Mouse (Mus musculus) CD4-positive, CD25-positive, alpha-beta regulatory T cell, adult 2 months (primary cell): ENCODE measurements around the gene Dlx3.

Experiments used
- DNase-seq: peaks from one replicate; pipeline ENCODE4 v3.0.0-alpha.2; 2012; ENCODE audit warnings: low read depth, low spot score

Dlx3 gene

DNA sequence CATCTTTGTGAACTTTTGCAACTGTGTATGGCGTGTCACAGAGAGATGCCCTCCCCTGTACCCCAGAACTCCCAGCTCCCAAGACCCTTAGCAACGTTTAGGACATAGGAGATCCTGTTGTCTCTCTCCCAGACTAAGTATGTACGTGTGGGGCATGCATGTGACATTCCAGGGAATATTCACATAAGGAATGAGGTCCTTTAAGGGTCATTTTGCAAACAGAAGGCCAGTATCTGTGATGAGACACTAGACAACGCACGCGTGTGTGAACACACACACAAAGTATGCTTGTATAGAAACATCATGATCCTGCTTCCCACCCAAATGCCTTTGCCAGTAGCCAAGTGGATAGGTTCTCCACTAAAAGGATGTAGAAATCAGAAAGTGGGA, 2.2 kb downstream of the Dlx3 start:
- no peak for DNase-seq

DNA sequence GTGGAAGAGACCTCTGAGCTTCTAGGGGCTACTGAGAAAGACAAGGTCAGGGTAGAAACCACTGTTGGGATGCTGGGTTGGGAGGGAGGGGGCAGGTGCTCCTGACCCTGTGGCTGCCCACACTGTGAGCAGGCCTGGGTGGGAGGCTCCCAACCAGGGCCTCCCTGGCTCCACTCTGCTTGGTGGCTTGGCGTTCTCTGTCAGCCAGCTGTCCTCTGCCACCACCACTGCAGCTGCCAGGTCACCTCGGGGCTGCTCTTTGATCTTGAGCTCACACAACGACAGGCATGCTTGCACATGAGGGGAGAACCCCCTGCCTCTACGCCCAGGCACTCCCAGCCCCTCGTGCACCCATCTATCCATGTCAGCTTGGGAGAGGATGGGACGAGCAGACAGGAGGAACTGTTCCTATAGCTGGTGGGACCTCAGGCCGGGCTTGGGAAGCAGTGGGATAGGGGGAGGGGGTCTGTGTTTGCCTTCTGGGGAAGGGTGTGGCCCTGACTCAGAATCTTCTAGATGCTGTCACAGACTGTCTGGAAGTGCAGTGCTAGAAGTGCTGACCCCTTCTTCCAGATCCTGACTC, 5.5 kb downstream of the Dlx3 start:
- DNase-seq, result no peak

DNA sequence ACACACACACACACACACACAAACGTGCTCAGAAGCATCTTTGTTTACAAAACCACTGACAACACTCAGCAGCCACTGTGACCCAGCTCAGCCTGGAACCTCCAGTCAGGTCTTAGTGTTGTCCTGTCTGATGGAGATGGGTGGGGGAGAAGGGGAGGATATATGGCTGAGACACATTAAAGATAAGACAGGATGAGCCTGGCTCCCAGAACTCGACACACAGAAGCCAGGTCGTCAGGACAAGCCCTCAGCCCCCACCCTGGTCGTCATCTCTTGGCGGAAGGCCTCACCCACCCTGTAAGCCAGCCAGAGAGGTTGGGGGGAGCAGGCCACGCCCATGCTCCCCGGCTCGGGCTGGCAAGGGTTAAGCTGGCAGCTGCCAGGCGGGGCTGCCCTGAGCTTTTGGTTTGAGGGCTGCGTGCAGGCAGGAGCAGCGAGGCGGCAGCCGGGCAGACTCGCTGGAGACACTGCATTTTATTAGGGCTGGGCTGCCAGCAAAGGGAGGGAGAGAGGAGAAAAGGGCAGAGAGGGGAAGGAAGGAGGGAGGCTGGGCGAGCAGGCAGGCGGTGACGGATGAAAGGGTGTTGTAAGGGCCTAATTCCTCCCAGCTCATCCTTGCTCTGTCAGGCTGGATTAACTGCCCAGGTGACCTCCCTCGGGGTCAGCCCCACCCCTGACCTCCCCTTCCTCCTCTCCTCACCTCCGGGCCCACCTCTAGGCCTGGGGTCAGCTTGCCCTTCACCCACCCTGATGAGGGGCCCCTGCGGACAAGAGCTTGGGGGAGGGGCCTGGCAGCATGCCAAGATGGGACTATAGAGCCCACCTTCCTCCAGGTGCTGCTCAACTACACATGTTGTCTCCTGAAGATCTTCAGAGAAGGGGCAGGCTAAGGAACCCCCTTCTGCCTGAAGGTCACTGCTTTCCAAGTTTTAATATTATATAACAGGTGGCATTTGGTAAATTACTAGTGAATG, 6.6 kb downstream of the Dlx3 start:
- no peak for DNase-seq

DNA sequence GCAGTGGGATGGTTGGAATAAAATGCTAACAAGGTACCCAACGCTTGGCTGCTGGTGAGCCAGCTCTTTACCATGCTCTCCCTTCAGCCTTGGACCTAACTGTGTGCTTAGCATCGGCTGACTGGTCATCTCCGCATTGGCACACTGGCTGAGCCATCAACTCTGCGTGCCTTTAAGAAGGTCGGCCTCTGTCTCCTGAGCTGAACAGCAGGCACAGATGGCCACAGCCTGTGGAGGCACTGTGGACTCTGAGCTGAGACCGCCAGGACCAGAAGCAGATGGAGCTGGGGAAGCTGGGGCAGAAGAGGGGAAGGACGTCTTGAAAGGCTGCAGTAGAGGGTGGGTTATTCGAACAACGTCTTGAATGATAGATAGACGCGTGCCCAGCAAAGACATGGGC, 8.4 kb downstream of the Dlx3 start:
- DNase-seq, result no peak

DNA sequence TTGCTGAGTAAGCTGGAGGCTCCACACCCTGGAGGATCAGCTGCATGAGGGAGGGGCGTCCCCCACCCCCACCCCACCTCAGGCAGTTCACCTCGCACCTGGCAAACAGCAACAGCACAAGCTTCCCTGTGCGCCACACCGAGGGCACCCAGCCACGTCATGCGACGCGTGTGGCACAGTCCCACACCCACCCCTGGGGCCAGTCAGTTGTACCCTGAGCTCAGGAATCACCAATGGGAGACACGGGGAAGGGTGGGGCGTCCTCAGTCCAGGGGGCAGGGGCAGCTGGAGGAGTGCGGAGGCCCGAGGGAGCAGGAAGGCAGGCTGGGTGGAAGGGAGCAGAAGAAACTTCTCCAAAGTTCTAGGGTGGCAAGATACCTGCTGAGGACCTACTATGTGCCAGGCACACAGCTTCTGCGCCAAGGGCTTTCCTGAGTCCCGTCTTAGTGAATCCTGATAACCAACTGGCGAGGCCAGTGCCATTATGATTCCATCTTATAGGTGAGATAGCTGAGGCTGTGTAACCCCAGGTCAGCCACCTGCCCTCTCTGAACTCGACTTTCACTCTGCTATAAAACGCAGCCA, 10.8 kb downstream of the Dlx3 start:
- no peak for DNase-seq

DNA sequence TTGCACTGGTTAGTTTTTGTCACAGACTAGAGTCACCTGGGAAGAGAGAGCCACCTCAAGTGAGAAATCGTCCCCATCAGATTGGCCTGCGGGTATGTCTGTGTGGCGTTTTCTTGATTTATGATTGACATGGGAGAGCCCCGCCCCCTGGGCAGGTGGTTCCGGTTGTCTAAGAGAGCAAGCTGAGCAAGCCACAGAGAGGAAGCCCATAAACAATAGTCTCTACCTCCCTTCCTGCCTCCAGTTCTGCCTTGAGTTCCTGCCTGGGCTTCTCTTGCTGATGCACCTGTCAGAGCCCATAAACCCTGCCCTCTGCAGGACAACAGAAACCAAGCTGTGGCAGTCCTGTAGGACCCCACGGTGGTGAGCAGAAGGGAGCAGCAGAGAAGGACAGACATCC, 13.4 kb downstream of the Dlx3 start:
- peak; percentile 30 for DNase-seq

DNA sequence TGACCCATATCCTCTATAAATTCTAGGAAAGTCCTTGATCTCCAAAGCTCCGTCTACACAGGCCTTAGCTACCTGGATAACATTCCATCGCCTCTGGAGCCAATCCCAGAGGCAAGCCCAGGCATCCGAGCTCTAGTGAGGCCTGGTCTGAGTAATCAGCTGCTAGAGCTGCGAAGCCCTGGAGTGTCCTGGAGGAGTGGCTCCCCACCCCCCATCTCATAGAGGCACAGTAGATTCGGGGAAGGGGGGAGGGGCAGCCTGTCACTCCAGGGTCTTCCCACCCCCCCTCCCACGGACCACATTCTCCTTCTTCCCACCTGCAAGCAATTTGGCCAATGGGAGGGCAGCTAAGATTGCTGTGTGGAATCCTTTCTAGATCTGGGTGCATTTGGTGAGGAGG, 17.4 kb downstream of the Dlx3 start:
- no peak for DNase-seq

DNA sequence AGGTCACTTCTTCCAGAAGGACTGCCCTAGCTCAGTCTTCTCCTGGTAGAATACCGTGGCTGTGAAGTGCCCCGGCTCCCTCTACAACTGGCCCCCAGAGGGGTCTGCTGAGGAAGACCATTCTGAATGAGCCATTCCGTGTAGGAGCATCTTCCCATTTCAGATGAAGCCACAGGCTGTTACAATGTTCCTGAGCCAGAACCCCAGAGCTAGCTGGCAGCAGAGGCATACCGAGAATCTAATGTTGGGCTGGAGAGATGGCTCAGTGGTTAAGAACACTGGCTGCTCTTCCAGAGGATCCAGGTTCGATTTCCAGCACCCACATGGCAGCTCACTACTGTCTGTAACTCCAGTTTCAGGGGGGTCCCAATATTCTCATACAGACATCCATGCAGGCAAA, 20.0 kb downstream of the Dlx3 start:
- no peak for DNase-seq

DNA sequence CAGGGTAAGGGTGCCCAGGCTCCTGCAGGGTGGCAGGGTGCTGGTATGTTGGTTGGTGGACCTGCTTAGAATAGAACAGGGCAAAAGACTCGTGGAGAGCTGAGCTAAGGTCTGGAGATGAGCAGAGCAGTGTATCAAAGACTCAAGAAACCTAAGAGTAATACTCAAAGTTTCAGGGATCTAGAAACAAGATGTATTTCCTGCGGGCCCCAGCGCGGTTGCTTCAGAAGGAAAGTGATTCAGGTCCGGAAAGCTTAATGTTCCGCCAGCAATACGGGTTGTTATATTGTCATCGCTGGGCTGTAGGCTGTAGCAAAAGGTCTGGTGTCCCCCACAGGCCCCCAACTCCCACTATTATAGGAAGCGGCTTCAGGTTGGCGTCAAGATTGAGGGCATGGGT, 22.3 kb downstream of the Dlx3 start:
- DNase-seq, result no peak

DNA sequence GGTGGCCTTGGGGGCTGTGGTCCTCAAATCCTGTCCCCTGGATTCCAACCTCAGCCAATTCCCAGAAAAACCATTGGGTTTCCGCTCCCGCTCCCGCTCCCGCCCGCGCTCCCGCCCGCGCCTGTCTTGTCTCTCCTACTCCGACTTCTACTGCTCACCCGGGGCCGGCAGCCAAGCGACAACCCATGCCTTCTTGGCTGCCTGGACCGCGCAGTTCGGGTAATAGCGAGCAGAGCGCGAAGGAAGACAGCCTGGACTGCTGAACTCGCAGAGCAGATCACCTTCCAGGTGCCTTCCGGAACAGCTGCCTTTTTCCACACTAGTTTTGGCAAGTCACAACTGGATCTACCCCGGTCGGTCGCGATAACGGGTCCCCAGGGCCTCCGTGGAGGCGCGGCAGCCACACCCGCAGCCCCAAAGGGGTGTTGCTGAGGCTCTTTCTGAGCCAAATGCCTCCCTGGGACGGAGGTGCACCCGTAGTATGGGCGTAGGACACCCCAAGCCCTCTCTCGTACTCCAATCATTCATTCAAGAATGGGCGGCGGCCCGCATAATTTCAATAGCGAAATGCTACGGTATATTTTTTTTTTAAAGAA, 23.2 kb downstream of the Dlx3 start:
- DNase-seq, result no peak

DNA sequence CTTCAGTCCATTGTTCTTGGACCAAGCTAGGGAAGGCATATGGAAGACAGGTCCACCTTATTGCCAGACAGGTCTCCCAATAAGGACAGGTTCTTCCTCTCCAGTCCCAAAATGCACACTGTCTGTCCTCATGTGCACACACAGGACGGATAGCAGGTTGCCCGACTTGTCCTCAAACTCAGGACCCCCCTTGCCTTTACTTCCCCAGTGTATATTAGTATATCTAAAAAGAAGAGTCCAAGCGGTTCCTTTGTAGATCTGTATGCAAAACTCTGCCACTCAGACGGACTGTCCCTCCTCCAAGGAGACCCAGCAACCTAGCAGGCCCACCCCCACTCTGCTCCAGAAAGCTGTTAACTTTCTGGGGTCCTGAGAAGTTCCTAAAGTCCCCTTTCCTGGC, 23.7 kb downstream of the Dlx3 start:
- no peak for DNase-seq

DNA sequence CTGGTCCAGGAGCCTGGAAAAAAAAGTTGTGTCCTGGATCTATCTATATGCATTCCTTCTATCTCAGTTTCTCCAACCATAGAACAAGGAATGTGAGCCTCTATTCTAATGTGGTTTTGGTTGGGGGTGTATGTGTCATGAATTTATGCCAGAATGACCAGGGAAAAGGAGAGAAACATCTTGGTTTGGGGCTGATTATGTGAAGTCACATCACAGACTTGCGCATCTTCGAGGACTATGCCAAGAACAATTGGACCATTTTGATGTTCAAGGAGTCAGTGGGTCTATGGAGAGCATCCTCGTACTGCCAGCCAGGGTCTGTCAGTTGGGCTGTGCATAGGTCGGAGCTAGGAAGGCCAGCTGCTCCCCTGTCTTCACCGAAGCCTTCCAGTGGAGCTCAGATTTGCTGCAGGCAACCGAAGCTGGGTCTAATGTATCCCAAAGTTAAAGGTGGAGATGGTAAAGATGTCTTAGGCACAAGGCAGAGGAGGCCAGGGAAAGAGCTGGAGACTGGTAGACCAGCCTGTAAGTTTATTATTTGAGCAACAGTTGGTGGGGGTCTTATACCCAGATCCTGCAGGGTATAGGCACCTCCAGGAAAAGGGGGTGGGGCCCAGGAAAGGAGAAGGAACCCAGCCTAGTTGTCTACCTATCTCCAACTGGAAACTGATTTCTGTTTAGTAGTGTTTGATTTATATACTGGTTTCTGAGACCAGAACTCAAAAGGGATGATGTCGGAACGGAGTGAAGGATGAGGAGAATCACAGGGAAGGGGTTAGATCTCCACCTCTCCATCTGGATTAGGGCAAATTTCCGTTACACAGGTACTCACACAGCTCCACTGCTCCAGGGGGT, 24.4 kb downstream of the Dlx3 start:
- DNase-seq, result no peak

DNA sequence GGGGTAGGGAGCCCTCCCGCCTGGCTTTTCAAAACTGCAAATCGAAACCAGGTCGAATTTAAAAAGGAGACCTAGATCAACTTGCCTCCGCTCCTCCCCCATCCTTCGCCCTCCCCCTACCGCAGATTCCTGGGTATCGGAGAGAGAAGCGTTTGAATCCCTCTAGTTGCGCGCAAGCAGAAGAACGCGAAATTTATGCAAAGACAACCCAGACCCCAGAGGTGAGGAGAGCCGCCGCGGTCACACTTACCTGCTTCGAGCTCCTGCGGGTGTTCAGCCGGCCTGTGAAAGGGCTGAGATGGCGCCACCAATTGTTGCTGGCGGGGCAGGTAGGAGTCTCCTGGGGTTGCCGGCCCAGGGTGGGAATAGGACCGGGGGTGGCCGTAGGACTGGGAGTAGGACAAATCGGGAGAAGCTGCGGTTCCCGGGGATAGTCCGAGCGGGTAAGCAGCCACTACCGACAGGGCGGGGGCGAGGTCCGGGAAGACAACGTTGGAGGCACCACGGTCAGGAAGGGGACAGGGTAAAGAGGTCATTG, 25.1 kb downstream of the Dlx3 start:
- DNase-seq, result peak; percentile 20

DNA sequence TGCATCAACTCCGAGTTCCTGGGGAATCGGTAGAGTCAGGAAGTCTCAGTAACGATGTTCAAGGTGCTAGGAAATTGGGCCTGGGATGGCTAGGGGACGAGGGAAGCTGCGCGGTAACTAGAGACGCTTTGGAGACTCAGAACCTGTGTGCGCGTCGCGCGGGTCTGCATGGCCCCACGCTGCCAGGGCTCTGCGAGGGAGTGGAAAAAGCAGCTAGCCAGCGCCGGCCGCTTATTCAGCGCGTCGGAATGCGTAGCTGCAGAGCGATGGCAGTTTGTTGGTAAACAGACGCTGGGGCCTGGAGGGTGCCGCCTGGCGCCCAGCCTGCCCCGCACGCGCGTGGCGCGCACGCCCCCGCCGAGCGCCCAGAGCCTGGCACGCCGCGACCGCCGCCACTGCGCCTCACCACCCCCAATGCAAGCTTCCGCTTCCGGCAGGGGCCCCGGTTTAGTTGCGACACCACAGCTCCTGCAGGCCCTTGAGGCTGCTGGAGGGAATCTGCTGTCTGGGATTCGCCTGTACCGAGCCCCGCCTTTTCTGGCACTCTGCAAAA, 26.0 kb downstream of the Dlx3 start, which contains the start of gene Dlx4:
TSS of gene Dlx4 (minus strand) at position 413 of the 553 bp plus-strand sequence.
- DNase-seq, result peak; percentile 51

DNA sequence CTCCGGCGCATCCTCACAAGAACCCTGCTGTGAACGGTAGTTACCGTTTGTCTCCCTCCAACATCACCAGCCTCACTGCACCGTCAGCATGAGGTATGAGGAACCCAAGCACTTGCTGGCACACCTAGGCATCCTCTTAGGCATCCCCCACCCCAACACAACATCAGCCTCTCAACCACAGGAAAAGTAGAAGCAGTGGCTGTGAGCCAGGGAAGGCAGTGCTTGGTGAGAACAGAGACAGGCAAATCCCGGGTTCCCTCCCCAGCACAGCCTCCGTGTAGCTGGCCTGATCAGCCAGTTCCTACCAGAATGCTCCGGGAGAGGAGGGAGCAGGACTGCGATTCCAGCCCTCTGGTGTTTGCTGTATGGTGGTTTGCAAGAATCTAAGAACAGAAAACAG, 28.8 kb downstream of the Dlx3 start:
- no peak for DNase-seq

DNA sequence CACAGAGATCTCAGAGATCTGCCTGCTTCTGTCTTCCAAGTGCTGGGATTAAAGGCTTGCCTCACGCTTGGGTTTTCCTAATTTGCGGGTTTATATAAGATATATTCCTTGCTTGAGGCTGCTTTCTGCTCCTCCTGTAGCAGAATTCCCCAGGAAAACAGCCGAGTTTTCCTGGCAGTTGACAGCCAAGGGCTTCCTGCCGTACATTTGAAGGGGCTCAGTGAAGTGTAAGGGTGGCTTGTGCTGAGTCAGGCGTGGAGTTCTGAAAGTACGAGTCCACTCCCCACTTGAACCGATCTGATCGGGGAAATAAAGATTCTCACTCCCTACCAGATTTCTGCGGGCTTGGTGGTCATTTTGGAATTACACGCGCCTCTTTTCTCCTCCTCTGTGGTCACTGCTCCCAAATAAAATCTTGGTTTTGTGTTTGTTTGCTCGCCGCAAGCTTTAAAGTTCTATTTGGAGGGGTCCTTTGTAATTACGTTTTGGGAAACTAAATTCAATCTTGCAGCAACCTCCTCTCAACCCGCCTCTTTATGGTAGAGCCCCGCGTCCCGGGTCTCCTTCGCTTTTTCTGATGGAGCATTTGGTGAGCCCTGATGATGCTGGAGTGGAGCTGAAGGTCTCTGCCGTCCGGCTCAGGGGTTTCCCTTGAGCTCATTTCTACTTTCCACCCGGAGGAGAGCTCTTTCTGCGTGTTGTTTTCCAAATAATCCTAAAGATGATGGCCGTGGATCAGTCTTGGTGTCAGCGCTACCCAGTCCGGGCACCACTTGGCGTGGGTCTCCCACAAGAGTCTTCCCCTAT, 29.7 kb downstream of the Dlx3 start:
- no peak for DNase-seq

DNA sequence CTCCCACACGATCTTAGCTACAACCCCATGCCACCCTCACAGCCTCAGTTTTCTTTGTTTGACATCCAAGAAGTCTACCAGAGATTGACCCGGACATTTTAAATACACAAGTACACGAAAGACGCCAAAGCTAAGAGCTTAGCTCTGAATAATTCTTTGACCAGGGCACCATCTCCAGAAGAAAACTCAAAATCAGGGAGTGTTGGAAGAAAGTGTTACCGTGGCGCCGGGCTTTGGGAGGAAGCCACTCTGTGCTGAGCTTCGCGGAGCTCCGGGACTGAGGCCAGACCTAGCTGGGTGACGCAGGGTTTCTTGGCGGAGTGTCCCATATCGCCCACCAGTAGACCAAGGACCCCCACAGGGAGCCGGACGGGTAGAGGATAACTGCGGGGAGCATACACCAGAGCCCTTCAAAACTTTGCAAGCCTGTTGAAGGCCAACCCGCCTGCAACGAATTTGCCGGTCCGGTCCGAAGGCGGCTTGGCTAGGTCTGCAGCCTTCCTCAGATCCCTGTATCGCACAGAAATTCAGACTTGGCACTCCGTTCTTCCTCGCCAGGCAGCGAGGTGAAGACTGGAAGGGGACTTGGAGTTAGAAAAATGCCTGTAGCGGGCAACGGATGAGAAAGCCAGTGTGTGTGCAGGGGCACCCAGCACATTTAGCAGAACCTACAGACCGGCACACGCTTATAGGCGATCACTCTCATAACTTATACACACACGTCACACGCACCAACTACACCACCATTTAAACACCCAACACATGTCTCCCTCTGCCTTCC, 30.5 kb downstream of the Dlx3 start:
- no peak for DNase-seq

DNA sequence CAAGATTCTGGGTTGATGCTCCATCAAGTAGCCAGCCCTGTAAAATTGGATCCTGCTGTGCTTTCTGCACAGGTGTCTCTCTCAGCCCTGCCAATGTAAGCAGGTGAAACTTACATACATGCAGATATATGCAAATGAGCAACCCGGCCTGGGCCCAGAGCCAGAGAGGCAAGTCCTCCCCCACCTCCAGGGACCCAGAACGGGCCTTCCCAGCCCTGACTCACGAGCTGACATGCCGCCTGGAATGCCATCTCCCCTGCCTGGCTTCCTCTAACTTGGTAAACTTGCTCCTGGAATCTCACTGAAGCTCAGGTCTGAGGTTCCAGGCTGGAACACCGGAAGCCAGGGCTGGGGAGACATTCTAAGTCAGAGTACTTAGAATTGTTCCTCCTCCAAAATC, 33.2 kb downstream of the Dlx3 start:
- no peak for DNase-seq

DNA sequence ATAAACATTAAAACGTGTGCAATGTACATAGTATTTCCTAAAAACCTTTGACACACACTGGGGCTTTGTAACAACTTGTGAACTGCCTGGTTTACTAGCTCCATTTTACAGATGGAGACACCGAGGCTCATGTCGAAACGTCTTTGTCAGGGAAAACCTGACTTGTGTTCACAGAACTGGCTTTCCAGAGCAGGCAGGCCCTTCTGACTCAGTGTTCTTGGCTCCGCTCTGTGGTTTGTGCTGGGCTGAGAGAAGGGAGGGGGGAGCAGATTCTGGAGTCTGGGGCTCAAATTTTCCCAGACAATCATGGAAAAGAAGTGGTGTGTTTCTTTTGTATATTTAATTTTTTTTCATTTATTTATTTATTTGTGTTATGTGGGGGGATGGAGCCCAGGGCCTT, 33.8 kb downstream of the Dlx3 start:
- DNase-seq, result no peak
